Mouse (Mus musculus) heart, postnatal 14 days (tissue): ENCODE measurements around the gene Rpl12. TPM values are rescaled to one million over a fixed set of nuclear protein-coding genes. Genes with fewer than 3 reads are reported as not detected.

Experiments used
- DNase-seq, 2 experiments: peaks; one replicate each; pipeline ENCODE4 v3.0.0; 2021 to 2022
- intact Hi-C: fragments of 180-260 bp; cut with DNase I; formaldehyde crosslinking; loops from one replicate; pipeline ENCODE4 v1.15.1; 2025
- total RNA-seq, 2 experiments: library from RNA; stranded (reverse); gene quantifications; 2 replicates each; pipeline ENCODE4 v1.2.3; 2021

Gene Rpl12
- total RNA-seq, 2 experiments from 2014 or later: 66.3 to 75.0 TPM

DNA sequence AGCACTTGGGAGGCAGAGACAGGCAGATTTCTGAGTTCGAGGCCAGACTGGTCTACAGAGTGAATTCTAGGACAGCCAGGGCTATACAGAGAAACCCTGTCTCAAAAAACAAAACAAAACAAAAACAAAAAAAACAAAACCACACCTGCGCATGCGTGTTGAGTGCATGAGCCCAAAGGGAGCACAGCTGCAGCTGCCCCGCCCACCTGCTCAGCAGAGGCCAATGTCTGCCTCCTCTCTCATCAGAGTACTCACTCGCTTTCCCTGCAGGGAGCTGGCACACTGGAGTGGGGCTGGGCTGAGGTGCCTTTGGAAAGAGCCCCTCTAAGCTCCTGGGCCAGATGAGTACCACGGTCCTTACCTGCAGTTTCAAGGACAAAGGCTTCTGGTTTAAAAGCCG is 29.6 kb upstream of the Rpl12 start:
- DNase-seq: no peak

DNA sequence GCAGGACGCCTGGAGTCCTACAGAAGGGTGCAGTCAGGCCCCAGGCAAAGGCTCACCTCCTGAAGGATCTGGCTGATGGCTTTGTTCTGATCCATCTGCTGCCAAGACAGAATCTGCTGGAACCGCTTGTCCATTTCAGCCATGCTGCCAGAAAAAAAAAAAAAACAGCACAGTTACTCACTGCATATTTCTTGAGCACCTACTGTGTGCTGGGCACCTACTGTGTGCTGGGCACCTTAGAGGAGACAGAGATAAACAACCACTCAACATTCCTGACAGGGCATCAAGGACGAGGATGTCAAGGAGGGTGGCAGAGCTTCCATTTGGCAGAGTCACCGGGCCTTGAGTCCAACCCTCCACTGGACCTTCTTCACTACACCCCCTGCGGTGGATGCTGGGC is 22.6 kb upstream of the Rpl12 start:
- intact Hi-C loops: no loop called here
- DNase-seq: no peak

More for the DNA sequence above, 29.6 kb upstream of the Rpl12 start:
- intact Hi-C loops: no loop called here

DNA sequence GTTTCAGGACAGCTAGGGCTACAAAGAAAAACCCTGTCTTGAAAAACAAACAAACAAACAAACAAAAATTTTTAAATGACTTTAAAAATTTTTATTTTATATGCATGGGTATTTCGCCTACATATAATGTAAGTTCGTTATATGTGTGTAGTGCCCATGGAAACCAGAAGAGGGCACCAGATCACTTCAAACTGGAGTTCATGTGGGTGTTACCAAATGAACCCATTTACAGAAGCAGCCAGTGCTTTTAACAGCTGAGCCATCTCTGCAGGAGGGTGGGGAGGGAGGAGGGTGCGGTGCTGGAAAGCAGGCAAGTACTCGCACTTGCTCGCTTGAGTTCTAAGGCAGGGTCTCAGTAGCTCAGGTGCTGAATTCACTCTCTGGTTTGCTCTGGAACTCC is 21.9 kb upstream of the Rpl12 start:
- intact Hi-C loops: no loop called here
- peak in 1 of 2 experiments; percentile 65 for DNase-seq

DNA sequence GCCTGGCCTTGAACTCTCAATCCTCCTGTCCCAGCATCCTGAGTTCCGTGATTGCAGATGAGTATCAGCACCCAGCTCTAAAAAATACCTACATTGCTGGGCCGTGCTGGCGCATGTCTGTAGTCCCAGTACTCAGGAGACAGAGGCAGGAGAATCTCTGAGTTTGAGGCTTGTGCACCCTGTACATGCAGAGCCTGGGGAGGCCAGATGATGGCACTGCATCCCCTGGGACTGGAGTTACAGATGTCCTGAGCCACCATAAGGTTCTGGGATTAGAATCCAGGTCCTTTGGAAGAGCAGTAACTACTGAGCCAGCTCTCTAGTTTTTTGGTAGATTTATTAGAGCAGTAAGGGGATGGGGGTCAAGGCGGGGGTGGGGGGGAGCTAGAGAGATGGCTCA is 20.9 kb upstream of the Rpl12 start:
- intact Hi-C loops: no loop called here
- no peak for DNase-seq

DNA sequence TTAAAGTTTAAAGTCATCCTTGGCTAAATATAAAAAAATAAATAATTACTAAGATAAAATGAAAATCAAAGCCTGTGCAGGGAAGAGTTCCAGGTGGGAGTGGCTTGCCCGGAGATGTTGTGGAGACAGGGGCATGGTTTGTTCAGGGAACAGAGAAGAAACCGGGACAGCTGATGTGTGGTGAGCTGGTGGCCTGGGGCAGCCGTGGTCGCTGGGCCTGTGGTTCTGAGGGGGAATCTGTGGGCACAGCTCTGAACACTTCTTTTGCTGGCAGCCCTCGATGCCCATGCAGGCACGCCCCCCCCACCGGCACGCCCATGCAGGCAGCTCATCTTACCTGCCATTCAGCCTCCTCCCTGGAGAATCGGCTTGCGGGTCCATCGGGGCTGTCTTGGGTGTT is 13.9 kb upstream of the Rpl12 start:
- intact Hi-C loops: no loop called here
- no peak for DNase-seq

DNA sequence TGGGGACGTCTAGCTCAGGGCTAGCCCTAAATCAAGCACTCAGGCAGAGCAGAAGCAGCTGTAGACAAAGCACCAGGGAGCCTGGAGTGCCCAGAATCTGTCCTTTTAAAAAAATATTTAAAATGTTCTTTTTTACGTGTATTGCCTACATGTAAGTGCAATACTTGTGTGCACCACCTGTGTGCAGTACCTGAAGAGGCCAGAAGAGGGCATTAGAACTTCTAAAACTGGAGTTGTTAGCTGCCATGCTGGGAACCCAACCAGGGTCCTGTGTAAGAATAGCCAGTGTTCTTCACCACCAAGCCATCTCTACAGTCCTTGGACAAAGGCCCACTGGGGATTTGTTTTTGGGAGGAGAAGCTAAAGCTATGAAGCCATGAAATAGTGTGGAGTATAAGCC is 6.8 kb upstream of the Rpl12 start:
- no peak for DNase-seq
- intact Hi-C loops: no loop called here

DNA sequence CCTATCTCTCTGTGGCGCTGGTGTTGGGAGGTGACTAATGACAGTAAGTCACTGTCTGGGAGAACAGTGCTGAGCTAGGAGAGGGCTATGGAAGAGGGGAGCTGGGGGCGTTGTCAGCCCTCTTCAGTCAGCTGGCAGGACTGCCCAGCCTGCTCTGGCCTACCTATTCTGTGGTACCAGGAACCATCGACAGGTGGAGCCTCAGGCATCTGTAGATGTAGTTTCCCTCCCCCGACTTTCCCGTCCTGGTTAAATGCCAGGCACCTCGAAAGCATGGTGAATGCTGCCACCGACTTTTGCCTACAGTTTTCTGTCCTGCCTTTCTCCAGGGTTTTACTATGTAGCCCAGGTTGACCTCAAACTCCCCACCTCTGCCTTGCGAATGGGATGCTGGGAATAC is 4.0 kb upstream of the Rpl12 start:
- no peak for DNase-seq
- intact Hi-C loops: no loop called here

DNA sequence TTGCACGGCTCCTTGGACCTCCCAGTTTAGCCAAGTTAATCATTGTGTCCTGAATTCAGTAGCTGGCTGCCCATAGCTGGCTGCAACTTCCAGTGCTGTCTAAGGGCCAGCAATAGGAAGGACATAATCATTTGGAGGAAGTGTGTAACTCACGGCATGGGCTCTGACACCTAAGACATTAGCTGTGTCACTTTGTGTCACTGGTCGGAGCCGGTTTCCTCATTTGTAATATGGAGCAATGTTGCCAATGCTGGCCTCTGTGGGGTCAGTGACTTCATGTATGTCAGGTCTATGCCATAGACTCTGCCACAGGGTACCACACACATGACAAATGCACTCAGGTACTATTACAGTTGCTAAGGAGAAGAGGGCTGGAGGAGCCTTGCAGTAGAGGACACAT is 1.1 kb upstream of the Rpl12 start:
- DNase-seq: no peak
- intact Hi-C loops: no loop called here

DNA sequence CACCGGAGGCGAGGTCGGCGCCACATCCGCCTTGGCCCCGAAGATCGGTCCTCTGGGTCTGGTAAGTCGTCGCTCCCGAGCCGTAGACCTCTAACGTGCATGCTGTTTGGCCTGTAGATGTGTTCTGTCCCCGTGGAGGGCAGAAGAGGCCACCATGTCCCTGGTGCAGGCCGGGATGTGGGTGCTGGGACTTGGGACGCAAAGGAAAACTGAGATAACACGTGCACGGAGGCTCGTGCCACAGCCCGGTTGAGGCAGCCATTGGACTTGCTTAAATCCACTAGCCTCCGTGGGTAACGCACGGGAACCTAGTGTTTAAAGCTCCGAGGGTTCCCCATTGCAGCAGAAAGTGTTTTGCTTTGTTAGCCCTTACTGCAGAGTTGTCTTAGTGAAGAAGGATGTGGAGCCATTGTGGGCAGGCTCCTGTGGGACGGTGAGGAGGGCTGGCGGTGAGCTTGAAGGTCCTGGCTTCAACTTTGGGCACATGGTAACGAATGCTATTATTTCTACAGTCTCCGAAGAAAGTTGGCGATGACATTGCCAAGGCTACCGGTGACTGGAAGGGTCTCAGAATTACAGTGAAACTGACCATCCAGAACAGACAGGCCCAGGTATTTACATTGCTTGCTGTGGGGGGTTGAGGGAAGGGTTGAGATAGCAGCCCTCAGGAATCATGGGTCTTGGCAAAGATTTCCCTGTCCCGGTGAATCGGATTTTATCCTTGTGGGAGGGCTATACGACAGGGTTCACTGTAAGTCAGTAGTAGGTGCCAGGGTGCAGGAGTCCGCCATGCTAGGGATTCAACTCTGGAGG is 909 bp downstream of the Rpl12 start:
- intact Hi-C loops: no loop called here
- DNase-seq: no peak

DNA sequence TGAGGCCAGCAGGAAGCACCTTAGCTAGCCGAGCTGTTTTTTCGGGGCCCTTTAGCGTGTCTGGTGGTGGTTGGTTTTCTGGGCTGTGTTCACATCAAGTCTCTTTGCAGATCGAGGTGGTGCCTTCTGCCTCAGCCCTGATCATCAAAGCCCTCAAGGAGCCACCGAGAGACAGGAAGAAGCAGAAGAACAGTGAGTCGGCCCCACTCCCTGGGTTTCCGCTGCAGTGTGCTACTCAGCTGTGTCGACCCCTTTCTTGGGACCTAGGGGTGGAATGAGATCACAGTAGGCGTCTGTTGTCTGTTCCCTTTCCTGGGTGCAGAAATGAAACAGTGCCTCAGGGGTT is 1.5 kb downstream of the Rpl12 start:
- DNase-seq: no peak
- intact Hi-C loops: no loop called here

DNA sequence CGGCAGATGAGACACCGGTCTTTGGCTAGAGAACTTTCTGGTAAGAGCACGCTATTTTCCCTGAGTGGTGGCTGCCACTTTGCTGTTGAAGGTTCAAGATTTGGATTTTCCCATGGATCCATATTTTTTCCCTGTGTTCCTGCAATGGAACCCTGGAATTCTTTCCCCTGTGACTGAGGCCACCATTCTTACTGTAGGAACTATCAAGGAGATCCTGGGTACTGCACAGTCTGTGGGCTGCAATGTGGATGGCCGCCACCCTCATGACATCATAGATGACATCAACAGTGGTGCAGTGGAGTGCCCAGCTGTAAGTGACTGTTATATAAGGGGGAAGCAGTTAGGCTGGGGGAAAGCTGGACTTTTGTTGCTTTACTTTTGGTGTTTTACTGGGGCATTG is 2.2 kb downstream of the Rpl12 start:
- no peak for DNase-seq
- intact Hi-C loops: no loop called here

DNA sequence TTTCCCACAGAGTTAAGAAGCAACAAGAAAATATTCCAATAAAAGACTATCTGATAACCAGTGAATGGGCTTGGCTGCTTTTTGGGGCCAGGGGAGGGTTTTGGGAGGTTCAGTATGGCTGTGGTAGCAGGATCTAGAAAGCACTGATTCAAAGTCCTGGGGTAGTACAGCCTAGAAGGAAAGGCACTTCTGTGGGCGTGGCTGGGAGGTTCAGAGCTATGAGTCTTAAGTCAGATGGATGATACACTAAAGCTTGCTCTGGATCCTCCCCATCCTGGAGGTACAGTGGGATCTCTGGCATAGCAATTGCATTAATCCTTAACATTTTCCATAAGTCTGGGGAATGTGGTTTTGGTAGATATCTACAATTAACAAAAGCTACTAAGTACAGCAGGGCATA is 2.6 kb downstream of the Rpl12 start:
- intact Hi-C loops: no loop called here
- no peak for DNase-seq

DNA sequence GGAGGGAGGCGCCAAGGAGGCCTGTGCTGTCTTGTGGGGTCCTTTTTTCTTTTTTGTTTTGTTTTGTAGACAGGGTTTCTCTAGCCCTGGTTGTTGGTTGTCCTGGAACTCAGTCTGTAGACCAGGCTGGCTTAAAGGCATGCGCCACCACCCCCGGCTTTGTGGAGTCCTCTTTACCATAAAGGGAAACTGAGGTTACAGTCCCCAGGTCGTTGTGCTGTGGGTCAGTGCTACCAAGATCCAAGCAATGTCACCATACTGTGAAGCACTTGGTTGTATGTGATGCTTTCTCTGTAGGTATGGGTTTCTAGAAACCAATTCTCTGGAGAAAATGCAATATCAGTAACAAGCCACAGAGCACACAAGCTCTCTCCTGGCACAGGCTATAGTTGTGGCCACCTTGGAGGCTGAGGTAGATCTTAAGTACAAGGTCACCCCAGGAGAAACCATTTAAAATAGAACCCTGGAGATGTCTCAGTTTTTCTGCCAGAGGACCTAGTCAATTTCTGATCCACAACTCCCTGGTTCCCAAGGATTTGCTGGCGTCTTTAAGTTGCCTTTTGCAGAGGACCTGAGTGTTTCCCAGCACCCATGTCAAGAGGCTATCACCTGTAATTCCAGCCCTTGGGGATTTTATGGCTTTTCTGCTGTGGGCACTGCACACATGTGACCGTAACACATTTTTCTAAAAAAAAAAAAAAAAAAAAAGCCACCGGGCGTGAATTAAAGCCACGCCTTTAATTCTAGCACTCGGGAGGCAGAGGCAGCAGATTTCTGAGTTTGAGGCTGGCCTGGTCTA is 3.5 kb downstream of the Rpl12 start:
- intact Hi-C loops: no loop called here
- DNase-seq: no peak

DNA sequence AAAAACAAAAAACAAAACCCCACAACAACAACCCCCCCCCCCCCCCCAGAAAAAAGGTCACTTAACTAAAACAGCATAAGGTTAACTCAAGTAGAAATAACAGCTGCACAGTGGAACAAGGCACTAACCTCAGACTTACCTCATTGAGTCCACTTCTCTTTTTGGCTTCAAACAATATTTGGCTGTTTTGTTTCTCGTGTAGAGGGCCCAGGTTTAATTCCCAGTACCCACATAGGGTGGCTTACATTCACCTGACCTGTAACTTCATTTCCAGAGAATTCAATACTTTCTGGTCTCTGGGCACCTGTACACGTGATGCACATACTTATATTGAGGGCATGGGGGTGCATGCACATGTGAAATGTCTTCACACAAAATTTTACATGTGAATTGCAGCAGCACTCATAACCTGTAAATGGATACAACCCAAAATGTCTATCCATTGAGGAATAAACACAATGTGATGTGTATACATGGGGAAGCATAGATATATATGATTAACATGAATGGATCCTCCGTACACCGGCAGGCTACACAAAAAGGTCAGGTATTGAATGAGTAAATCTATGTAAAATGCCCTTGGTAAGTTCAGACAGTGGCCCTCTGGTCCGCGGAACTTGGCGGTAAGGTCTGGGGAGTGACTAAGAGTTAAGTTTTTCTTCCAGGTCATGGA is 4.3 kb downstream of the Rpl12 start:
- no peak for DNase-seq
- intact Hi-C loops: no loop called here

DNA sequence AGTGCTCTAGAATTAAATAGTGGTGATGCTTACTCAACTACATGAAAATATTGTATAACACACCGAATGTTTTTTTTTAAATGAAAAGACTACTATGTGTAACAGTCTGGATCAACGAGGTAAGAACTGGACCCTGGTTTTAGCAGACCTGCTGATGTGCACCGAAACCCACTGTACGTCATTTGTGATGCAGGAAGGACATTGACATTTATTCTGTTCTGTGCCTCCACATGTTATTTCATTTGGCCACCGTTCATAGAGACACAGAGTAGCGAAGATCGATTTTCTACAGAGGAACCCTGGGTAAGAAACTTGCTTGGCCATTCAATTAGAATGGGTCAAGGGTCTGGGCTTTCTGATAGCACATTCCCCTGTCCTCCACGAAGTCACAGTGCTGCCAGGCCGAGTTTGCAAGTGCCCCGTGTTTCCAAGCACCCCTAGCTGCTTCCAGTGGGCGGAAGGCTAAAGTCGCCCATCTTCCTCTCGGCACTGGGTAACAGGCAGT is 4.9 kb downstream of the Rpl12 start:
- intact Hi-C loops: no loop called here

DNA sequence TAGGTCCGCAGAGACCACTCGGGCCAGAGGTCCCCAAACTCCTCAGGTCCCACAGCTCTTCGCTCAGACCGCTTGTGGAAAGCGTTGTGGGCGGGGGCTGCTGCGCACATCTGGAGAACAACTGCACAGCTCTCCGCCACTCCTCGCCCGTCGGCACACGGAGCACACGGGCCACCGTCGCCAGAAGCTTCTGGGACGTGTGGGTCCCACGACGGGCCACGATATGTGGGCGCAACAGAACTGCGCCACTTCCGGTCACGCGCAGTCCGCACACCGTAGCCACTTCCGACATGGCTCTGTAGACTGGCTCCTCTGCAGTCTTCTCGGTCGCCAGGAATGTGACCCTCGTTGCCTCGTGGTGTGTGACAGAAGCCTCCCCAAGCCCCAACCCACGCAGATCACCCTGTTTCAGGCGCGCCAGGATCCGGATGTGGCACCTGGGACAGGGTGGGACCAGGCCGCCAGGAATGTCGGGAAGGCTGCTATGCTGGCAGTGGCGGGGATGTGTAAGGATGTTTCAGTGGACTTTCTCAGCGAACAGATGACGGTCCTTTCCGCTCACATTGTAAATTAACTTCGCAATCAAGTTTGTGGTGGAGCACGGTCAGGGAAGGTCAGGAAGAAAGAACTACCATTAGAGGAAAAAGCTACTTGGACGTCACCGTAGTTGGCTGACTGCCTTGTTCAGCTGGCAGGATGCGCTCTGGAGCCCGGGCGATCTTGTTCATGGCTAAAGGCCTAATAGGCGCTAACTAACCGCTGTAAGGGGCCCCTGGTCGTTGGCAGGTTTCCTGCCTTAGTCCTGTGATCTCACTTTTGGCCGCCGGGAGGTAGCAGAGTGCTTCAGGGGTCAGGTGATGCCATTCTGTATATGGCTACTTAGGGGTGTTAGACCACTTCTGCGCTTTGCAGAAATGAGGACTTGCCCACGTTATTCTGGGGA is 5.6 kb downstream of the Rpl12 start:
- intact Hi-C loops: no loop called here
- DNase-seq: peak; percentile 85 to 89

More for the DNA sequence above, 4.9 kb downstream of the Rpl12 start:
- DNase-seq: no peak

DNA sequence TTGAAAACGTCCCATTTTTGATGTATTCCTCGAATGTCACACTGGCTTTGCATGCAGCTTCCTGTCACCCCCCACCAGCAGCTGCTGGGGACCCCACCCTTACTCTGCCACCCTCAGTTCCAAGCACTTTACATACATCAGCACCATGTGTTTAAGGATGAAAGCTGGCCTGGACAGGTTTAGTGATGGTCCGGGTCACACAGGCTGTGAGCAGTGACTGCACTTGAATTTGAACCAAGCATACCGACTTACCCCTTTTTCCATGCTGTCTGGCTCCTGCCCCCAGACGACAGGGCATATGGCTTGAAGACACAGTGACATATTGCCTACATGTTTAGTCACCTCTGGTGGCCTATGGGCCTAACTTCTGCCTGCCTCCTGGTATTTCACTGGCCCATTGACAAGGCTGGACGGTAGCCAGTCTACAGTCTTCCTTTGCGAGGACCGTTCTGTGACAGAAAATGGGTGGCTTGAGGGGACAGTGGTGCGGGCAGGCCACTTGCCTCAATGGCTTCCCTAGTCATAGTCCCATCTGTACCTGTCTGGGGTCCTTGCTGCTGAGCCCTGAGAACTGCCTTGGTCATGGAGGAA is 6.8 kb downstream of the Rpl12 start:
- intact Hi-C loops: no loop called here

DNA sequence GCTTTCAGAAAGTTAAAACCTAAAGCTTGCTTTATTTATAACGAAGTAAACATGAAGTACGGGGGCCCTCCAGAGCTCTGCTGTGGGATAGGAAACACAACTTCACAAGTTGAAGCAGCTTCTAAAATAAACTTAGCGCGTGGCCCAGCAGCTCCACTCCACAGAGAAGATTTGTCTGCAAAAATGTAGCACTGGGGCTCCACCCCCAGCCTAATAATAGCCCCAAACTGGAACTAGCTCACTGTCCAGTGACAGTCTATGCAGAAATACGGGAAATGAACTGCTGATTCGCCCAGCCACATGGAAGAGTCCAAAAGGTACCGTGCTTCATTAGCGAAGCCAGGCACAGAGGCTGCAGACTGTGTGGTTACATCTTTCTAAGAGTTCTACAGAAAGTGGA is 8.0 kb downstream of the Rpl12 start:
- peak in 1 of 2 experiments; percentile 54 for DNase-seq
- intact Hi-C loops: no loop called here

More for the DNA sequence above, 6.8 kb downstream of the Rpl12 start:
- no peak for DNase-seq

DNA sequence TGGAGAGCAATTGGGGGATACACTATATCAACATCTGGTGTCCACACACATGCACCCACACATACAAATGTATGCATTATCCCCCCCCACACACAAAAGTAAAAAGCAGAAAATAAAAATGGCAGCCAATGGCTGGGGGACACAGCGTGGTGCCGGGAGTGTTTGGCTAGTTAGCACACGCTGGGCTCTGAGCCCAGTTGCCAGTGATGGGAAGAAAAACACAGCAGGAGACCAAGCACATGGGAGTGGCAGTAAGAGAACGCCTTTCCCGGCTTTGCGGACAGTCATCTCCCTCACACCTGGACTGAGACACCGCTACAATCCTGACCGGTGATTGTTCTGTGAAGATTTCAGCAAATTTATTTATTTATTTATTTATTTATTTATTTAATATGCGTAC is 9.9 kb downstream of the Rpl12 start:
- intact Hi-C loops: no loop called here
- DNase-seq: no peak

DNA sequence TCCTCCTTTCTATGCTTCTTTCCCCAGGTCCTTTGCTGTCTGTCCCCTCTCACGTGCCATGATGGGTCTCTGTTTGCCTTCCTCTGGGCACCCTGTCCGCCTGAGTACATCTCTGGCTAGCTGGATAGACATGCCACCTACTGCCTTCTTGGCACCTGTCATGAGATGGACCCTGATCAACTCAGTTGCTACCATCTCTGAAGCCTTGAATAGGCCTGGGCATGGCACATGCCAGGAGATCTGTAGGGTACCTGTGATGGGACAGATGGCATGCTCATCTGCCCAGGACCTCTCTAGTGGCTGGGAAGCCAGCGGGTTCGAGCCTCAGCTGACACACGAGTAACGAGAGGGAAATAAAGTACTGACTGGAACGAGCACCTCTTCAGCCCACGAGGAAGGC is 12.9 kb downstream of the Rpl12 start:
- intact Hi-C loops: no loop called here
- DNase-seq: no peak
